Mouse (Mus musculus): ENCODE data around the gene Bace2.
A peak's percentile ranks its signal among the peaks of the same experiment; 100 is the strongest.

DNA sequence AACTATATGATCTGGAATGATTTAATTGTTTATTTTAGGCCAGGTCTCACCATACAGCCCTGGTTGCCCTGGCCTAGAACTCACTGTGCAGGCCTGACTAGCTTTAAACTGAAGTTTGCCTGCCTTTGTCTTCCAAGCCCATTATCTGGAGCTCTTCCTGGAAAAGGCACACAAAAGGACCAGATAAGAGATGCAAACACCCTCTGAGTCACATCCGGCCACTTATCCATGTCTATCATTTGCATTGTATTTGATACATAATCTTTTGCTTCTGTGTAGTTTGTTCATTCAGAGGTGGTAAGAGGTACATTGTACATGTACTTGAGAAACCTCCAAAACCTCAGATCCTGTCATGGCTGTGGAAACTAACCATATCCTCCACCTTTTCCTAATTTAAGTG lies 67.1 kb downstream of the Bace2 start:
- TF ChIP-seq CHD1 (IDR thresholded peaks at IDR 0.05; ENCODE audit: low read depth, low read length) = no peak
- TF ChIP-seq POLR2A (IDR thresholded peaks at IDR 0.05; ENCODE audit: control insufficient read depth in 1 of 2, insufficient read depth in 1 of 2, low read depth in 1 of 2, low read length in 2 of 2, poor library complexity in 1 of 2) = no peak
- peak; percentile 46 to 63 for TF ChIP-seq EP300 (IDR thresholded peaks at IDR 0.05; ENCODE audit: low read depth in 1 of 2, low read length in 2 of 2)
